Mouse (Mus musculus) cerebellum, adult 18-20 months (tissue): ENCODE measurements around the gene Tmc3.
A peak's percentile ranks its signal among the peaks of the same experiment; 100 is the strongest.

Source experiments
- DNase-seq, 2 experiments: peaks; one replicate each; pipeline ENCODE4 v3.0.0; 2021

Gene Tmc3

GRCm38 (mm10) chr7:83598997-83599912, 14.5 kb downstream of the Tmc3 start:
- no peak for DNase-seq

DNA sequence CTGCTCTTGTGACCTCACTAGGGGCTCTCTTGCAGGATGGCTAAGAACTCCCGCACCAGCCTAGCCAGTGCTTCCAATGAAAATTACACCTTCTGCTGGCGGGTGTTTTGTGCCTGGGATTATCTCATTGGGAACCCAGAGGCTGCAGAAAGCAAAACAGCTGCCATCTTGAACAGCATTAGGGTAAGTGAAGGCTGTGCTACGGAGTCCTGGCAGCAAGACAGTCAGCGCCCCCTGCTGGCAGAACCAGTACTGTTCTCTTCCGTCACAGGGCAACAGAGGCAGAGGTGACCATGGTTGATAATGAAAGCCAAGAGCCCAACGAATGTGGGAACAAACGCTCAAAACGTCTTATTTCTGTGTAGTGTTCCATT, 15.2 kb downstream of the Tmc3 start:
- peak; percentile 52 to 64 for DNase-seq

- DNase-seq, result no peak
Observed at GRCm38 (mm10) chr7:83604180-83604944, 19.6 kb downstream of the Tmc3 start.

DNA sequence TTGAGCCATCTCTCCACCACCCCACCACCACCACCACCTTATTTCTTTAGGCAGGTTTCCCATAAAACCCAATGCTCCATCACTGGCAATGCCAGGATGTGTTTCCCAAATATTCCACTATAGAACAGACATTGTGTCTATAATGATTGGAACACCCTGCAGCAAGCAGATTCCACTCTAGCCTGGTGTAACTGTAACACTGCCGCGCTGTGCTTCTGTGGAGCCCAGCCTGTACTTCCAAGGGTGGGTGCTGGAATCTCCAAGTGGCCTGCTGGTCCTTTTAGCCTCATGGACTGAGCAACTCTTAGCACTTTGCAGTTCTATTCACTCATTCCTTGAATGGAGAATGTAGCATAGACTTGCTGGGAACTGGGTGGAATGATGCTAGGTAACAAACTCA, 22.1 kb downstream of the Tmc3 start:
- no peak for DNase-seq

GRCm38 (mm10) chr7:83609891-83610290, 25.2 kb downstream of the Tmc3 start:
- DNase-seq, result no peak

GRCm38 (mm10) chr7:83611886-83612285, 27.2 kb downstream of the Tmc3 start:
- no peak for DNase-seq

- no peak for DNase-seq
Observed at GRCm38 (mm10) chr7:83615272-83615671, 30.5 kb downstream of the Tmc3 start.

GRCm38 (mm10) chr7:83615815-83616214, 31.1 kb downstream of the Tmc3 start:
- no peak for DNase-seq

- no peak for DNase-seq
Observed at GRCm38 (mm10) chr7:83616268-83616667, 31.5 kb downstream of the Tmc3 start.

DNA sequence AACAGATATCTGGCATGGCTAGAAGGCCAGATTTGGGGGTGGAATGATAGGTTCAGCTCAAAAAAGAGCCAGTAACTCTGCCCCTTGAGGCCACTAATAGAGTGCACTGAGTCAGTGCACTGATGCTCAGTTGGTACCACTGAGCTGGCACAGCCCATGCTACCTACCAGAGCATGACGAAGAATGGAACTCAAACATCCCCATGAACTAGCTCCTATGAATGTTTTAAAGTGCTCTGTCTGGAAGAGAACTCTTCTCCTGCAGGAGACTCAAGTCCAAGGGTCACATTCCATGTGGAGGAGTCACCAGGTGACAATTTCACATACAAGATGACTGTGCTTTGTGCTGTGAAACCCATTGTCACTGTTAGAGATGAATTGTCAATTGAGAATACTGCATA, 34.0 kb downstream of the Tmc3 start:
- DNase-seq, result no peak

DNA sequence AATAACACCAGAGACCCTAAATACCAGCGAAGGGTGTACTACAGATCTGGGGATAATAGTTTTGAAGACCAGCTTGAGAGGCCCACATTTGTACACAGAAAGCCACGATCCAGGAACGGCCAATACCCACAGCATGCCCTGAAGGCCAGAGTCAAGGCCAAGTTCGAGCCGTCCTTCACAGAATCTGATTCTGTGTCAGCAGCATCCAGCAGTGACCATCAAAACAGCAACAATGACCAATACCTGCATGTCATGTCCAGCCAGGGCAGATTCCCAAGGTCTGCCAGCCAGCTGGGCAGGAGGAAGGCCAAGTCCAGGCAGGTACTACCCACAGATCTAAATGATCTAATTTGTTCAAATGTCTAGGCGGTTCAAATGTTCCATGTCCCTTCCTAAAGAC, 37.9 kb downstream of the Tmc3 start:
- DNase-seq, result no peak

DNA sequence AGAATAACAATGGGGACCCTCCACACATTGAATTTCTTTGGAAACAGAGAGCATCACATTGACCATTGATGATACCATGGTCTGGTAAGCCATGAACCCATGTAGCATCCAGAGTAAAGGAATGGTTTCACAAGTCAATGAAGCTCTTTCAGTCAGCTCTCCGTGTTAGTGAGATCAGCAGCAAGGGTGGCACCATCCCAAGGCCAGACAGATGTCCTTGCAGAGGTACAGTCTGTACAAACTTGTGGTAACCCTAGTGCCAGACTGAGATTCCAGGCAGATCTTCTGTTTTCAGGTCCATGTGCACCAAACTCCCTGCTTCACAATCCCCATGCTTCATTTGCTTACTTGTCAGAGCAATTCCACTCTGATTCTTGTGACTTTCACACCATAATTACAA, 39.3 kb downstream of the Tmc3 start:
- no peak for DNase-seq

DNA sequence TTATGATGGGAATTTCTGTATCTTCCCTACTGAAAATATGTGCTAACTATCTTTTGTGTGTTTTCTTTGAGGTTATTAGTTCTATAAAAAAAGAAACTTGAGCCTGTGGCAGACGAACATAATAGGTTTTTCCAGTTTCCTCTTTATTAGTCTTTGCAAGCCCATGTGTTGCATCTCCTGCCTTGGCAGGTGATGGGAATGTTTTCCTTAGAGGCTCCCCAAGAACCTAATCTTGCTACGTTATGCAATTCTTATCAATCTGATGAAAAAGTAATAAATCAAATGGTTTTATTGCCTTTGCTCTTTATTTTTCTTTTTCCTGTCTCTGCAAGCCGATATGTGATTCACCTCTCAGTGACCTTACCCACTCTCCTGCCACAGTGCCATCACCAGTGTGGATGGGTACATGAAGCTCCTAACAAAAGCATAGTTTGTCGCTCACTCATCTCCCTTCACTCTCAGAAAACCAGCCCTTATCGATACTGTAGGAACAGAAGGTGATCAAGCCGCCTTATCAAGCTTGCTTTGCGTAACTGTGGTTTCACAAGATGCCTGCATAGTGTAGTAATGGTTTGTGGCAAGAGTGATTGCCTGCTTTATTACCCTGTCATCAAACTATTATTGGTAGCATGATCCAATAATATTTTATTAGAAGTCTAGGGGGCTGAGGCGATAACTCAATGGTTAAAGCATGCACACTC, 42.0 kb downstream of the Tmc3 start:
- no peak for DNase-seq

- DNase-seq, result no peak
Observed at GRCm38 (mm10) chr7:83627369-83627768, 42.6 kb downstream of the Tmc3 start.

- DNase-seq, result no peak
Observed at GRCm38 (mm10) chr7:83631073-83631827, 46.5 kb downstream of the Tmc3 start.

- DNase-seq, result peak; percentile 90 to 96
Observed at GRCm38 (mm10) chr7:83631828-83632681, 47.3 kb downstream of the Tmc3 start, which contains the start of gene Stard5. Gene Stard5 (plus strand): TSS chr7:83631959.

DNA sequence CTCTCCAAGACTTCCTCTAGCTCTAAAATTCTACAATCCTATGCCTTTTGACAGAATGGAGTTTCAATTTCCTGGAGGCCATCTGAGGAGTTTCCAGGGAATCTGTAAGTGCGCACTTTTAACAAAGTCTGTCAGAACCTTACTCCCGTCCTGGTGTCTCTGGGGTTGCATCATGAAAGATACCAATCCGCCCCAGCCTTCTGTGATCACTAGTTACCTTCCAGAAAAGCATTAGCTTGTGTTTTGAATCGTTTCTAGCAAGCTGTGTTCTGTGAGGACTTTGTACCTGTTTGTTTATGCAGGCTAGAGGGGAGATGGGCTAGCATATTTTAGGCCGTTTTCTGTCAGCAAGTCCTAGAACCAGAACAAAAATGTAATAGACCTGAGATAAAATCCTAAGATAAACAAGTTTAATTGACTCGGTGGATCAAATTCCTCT, 48.0 kb downstream of the Tmc3 start:
- no peak for DNase-seq

- peak; percentile 46 to 54 for DNase-seq
Observed at GRCm38 (mm10) chr7:83633856-83634255, 49.1 kb downstream of the Tmc3 start.

GRCm38 (mm10) chr7:83635726-83636125, 51.0 kb downstream of the Tmc3 start:
- no peak for DNase-seq

DNA sequence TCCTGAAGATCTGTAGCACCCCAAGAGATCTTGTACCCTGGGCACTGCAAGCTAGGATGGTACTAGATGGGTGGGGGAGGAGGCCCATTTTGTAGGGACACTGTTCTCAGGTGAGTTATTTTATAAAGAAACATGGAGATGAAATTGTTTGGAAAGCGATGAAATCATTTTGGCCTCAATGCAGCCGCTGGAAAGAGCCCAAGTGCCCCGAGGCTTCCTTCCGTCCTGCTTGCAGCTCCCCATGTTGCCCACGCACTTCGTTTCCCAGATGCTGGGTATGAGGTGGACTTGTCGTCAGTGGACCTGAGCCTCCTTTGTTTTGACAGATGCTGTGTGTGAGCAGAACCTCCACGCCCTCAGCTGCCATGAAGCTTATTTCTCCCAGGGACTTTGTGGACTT, 51.7 kb downstream of the Tmc3 start:
- DNase-seq, result peak; percentile 41 to 52

DNA sequence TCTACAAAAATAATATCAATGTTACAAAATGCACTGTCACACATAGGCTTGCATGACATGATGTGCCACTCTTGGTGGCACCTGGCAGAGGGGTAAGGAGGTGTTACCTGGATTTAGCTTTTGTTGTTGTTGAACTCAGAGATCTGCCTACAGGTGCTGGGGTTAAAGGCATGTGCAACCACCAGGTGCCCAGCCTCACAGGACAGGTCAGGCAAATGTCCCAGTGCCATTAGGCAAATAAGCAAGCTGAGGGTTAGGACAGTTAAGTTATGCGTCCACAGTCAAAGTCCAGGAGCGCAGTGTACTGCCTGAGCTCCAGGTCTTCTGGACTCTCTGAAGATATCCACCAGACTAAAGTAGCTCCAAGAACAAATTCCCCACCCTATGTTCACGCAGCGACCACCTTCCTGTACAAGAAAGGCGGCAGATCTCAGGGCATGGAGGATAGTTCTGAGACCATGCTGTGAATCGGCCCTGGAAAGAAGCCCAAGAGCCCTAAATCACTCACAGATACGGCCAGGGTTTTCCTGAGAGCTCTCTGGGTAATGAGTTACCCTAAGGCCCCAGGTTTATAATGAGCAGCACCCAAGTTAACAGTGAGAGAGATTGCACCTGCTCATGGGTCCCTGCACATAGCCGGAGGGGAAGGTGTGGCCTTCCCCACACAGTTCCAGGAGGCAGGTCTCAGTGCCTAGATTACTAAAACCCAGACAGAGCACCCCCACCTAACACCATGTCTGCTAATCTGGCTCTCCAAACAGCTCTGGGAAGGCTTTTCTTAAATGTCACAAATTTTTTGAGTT, 53.3 kb downstream of the Tmc3 start:
- no peak for DNase-seq
